Mouse (Mus musculus) hindbrain, embryonic 15.5 days (tissue): ENCODE data around the gene Cxcl10. TPM values are rescaled to one million over a fixed set of nuclear protein-coding genes. Genes with fewer than 3 reads are reported as not detected.

Experiments used
- ATAC-seq: fragments of 200-750 bp; cut with Nextera tagmentation; 2 replicates; pipeline ENCODE4 v1.8.0; 2017; ENCODE audit warnings: low read depth, moderate number of reproducible peaks, moderate TSS enrichment; ENCODE audit not compliant: low FRiP score
- H3K27ac ChIP-seq: fragments of 300-500 bp; sonication (generic); replicated peaks from 2 replicates; pipeline ENCODE4 v1.5.1; 2015; ENCODE audit warnings: mild to moderate bottlenecking, inconsistent platforms
- H3K27me3 ChIP-seq: fragments of 300-500 bp; sonication (generic); 2 replicates; pipeline ENCODE4 v1.6.1; 2015; ENCODE audit warnings: control low read depth, inconsistent platforms
- H3K36me3 ChIP-seq: fragments of 300-500 bp; sonication (generic); 2 replicates; pipeline ENCODE4 v1.6.1; 2015; ENCODE audit warnings: control low read depth, inconsistent platforms
- H3K4me1 ChIP-seq: fragments of 300-500 bp; sonication (generic); replicated peaks from 2 replicates; pipeline ENCODE4 v1.6.1; 2015; ENCODE audit warnings: control low read depth, inconsistent platforms
- H3K4me2 ChIP-seq: fragments of 300-500 bp; sonication (generic); 2 replicates; pipeline ENCODE4 v1.6.1; 2015; ENCODE audit warnings: moderate library complexity, mild to moderate bottlenecking, inconsistent platforms
- H3K4me3 ChIP-seq: fragments of 300-500 bp; sonication (generic); 2 replicates; pipeline ENCODE4 v1.5.1; 2015; ENCODE audit warnings: mild to moderate bottlenecking, inconsistent platforms
- H3K9ac ChIP-seq: fragments of 300-500 bp; sonication (generic); 2 replicates; pipeline ENCODE4 v1.6.1; 2015; ENCODE audit warnings: inconsistent platforms
- H3K9me3 ChIP-seq: fragments of 300-500 bp; sonication (generic); 2 replicates; pipeline ENCODE4 v1.6.1; 2016; ENCODE audit warnings: control low read depth, inconsistent platforms
- WGBS: fragments of 180-500 bp; shearing (Covaris S2); methylation state at CpG from one replicate; pipeline ENCODE4 v1.1.7; 2015; 5-methylcytosine and 5-hydroxymethylcytosine counted together
- polyA plus RNA-seq: library from polyadenylated mRNA; unstranded; fragments of >200 nt; fragmentation: Nextera tagmentation; extraction: Ambion mirVana; gene quantifications from 2 replicates; pipeline ENCODE4 v1.2.1, GENCODE M21; 2015

Cxcl10 gene
- polyA plus RNA-seq, 1 experiment from 2014 or later, result 0.36 TPM

DNA sequence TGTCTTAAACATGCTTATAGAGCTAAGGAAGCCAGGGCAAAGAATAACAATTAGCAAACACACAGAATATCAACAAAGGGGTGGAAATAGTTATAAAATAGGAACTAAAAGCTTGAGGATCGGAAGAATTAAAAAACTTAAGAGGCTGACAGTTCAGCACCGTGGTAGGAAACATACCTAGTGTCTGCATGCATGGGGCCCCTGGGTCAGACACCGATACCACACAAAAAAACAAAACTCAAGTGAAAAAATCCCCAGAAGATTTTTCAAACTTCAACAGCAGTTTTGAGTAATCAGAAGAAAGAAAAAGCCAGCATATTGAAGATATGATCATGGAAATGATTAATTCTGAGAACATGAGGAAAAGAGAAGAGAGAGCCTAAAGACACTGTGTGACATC is 11.9 kb downstream of the Cxcl10 start:
- Histone ChIP-seq H3K9me3 (no peaks in the 10 kb centered on the region), H3K27ac (no peak overlapping the region), H3K4me2 (no peak overlapping the region), H3K4me3 (no peak overlapping the region), H3K36me3 (no peaks in the 10 kb centered on the region), H3K27me3 (no peaks in the 10 kb centered on the region), H3K4me1 (no peaks in the 10 kb centered on the region), H3K9ac (no peak overlapping the region)
- WGBS, result 86% methylated on average over 3 of the region's 3 CpGs
- no peak for ATAC-seq

- H3K27ac ChIP-seq, result no peak overlapping the region
- 72% methylated on average over 9 of the region's 9 CpGs for WGBS
- H3K27me3 ChIP-seq, result no peaks in the 10 kb centered on the region
- no peak overlapping the region for H3K4me3 ChIP-seq
- H3K9me3 ChIP-seq, result no peaks in the 10 kb centered on the region
- 0 out of 2 replicates have a peak overlapping the region, but pooled peaks have one; percentile 6 for H3K4me2 ChIP-seq
- H3K36me3 ChIP-seq, result no peaks in the 10 kb centered on the region
- no peak overlapping the region for H3K9ac ChIP-seq
- no peaks in the 10 kb centered on the region for H3K4me1 ChIP-seq
- ATAC-seq, result no peak
Observed at GRCm38 (mm10) chr5:92332359-92332840, 16.3 kb downstream of the Cxcl10 start.

DNA sequence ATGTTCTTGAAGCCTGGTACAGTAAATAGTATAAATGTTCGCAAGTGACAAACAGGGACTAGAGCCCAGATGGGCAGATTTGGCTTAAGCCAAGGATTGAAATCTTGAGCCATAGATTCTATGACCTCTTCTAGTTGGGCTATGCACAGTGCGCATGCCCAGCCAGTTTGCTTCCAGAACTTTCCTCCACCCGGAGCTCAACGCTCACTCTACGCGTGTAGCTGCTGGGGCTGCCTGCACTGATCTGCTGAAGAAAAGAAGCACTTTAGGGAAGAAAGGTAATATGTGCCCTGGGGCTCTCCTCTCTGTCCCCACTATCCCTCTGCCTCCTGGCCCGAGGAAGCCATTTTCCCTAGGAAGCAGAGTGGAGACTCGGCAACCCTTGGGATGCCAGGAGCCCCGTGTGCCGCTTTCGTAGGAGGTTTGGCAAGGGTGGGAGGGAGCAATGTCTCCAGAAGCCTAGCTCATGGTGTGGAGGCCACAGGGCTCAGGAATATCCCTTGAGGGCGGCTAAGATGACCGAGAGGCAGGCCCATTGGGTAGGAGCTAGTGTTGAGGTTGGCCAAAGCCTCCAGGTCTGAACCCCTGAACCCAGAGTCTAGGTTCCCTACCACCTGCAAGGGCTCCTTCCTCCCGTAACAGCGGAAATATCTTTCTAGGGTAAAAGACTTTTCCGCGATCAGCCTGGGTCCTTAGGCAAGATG is 16.9 kb downstream of the Cxcl10 start, which contains the start of gene Art3:
Gene Art3 (plus strand): TSS at position 193 of the 704 bp plus-strand sequence.
- no peak for ATAC-seq
- Histone ChIP-seq H3K4me3 (no peak within 1 kb of the TSS), H3K4me1 (no peaks in the 10 kb centered on the region), H3K27me3 (no peaks in the 10 kb centered on the region), H3K9me3 (no peaks in the 10 kb centered on the region), H3K36me3 (no peaks in the 10 kb centered on the region), H3K4me2 (0 out of 2 replicates have a peak within 1 kb of the TSS, but pooled peaks have one; percentile 6), H3K9ac (no peak within 1 kb of the TSS), H3K27ac (no peak within 1 kb of the TSS)
- 96% methylated on average over 17 of the region's 17 CpGs for WGBS

GRCm38 (mm10) chr5:92331122-92331521 is 17.6 kb downstream of the Cxcl10 start:
- Histone ChIP-seq H3K9me3 (no peaks in the 10 kb centered on the region), H3K27ac (no peak overlapping the region), H3K4me3 (no peak overlapping the region), H3K4me2 (no peak overlapping the region), H3K4me1 (no peaks in the 10 kb centered on the region), H3K36me3 (no peaks in the 10 kb centered on the region), H3K27me3 (no peaks in the 10 kb centered on the region), H3K9ac (no peak overlapping the region)
- 94% methylated on average over 12 of the region's 12 CpGs for WGBS
- no peak for ATAC-seq

DNA sequence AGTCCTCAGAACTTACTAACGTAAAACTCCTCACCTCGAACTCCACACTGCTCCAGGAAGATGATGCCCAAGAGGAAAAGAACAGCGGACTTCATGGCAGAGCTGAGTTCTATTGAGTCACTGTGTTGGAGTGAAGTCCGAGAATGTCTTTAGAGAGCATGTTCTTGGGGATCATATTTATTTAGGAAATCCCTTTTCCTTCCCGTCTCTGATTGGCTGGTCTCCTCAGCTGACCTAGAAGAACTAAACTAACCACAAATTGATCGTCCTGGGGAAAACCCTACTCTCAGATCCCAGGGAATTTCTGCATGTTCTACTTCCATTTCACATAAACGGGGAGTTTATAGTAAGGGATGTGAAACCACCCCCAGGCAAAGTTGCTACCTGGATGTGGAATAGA is 20.8 kb downstream of the Cxcl10 start, which contains the start of gene Cxcl9:
Gene Cxcl9 (minus strand): TSS at position 151 of the 400 bp plus-strand sequence.
- 86% methylated on average over 7 of the region's 7 CpGs for WGBS
- no peaks in the 10 kb centered on the region for H3K4me1 ChIP-seq
- no peak within 1 kb of the TSS for H3K4me2 ChIP-seq
- H3K4me3 ChIP-seq, result no peak within 1 kb of the TSS
- no peaks in the 10 kb centered on the region for H3K9me3 ChIP-seq
- no peaks in the 10 kb centered on the region for H3K27me3 ChIP-seq
- no peaks in the 10 kb centered on the region for H3K36me3 ChIP-seq
- H3K27ac ChIP-seq, result no peak within 1 kb of the TSS
- ATAC-seq, result no peak
- no peak within 1 kb of the TSS for H3K9ac ChIP-seq

- WGBS, result 84% methylated on average over 6 of the region's 6 CpGs
- ATAC-seq, result no peak
- Histone ChIP-seq H3K27ac (no peak overlapping the region), H3K9ac (no peak overlapping the region), H3K9me3 (no peaks in the 10 kb centered on the region), H3K4me1 (no peaks in the 10 kb centered on the region), H3K4me2 (no peak overlapping the region), H3K36me3 (no peaks in the 10 kb centered on the region), H3K27me3 (no peaks in the 10 kb centered on the region), H3K4me3 (no peak overlapping the region)
Observed at GRCm38 (mm10) chr5:92327367-92327766, 21.3 kb downstream of the Cxcl10 start.

DNA sequence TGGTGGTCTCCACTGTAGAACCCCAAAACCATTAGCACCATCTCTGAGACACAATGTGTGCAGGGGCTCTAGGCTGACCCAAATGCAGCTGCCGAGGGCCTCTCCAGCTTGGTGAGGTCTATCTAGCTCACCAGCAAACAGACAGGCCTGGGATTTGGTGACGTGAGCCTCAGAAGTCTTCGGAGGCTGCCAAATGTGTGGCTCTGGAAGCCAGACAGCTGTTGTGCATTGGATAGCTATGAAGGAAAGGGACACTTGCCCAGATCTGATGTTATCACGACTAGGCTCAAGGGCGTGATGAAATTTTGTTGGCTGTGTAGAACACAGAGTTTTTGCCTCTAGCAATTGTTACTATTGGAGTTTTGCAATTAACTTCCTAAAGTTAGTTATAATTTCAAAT is 25.4 kb downstream of the Cxcl10 start:
- WGBS, result 86% methylated on average over 5 of the region's 5 CpGs
- no peak overlapping the region for H3K4me3 ChIP-seq
- H3K27ac ChIP-seq, result no peak overlapping the region
- no peaks in the 10 kb centered on the region for H3K4me1 ChIP-seq
- no peak for ATAC-seq
- no peaks in the 10 kb centered on the region for H3K27me3 ChIP-seq
- H3K9ac ChIP-seq, result no peak overlapping the region
- no peak overlapping the region for H3K4me2 ChIP-seq
- H3K36me3 ChIP-seq, result no peaks in the 10 kb centered on the region
- H3K9me3 ChIP-seq, result no peaks in the 10 kb centered on the region

DNA sequence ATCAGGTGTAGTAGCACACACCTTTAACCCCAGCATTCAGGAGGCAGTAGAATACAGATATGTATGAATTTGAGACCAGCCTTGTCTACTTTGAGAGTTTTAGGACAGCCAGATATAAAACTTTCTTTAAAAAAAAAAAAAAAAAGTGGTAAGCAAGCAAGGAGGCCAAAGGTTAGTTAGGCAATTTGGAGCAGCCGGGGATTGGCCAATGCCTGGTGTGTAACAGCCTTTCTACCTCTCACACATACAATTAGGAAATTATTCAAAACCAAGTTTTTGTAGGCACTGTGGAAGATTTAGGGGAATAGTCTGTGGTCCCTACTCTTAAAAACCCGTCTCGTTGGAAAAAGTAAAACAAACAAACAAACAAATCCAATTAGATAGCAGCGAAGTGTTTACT is 26.1 kb downstream of the Cxcl10 start:
- H3K9me3 ChIP-seq, result no peaks in the 10 kb centered on the region
- H3K4me2 ChIP-seq, result no peak overlapping the region
- no peak overlapping the region for H3K27ac ChIP-seq
- WGBS, result 89% methylated on average over 4 of the region's 4 CpGs
- H3K4me1 ChIP-seq, result no peaks in the 10 kb centered on the region
- H3K4me3 ChIP-seq, result no peak overlapping the region
- H3K9ac ChIP-seq, result no peak overlapping the region
- no peak for ATAC-seq
- no peaks in the 10 kb centered on the region for H3K36me3 ChIP-seq
- no peaks in the 10 kb centered on the region for H3K27me3 ChIP-seq

DNA sequence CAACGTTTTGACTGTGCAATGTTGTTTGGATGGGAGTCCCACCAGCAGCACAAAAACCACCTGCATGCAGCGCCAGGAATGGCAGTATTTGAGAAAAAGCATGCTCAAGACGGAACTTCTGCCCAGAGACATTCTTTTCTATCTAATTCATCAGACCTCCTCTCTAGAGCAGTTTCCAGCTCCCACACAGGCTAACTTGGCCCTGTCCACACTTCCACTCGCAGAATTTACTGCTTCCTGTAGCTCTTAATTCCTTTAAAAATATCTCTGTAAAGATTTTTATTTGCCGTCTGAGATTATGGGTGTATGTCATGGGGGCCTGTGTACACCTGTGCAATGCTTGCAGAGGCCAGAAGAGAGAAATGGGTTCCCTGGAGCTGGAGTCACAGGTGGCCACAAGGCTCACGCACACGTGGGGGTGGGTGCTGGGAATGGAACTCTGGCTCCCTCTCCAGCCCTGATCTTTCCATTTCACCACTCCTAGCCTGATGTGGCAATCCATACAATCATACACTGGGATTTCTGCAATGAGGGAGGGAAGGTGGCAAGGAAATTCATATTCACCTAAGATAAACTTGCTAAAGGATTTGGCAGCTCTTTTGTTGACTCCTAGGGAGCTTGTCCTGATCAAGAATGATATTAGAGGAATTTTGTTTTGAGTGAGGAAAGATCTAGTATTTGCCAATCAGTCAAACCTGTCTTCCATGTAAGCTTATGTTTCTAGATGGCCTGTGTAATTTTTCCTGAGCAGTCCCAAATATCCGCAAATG is 26.9 kb downstream of the Cxcl10 start:
- ATAC-seq, result no peak
- H3K9me3 ChIP-seq, result no peaks in the 10 kb centered on the region
- no peak overlapping the region for H3K9ac ChIP-seq
- no peak overlapping the region for H3K4me2 ChIP-seq
- no peaks in the 10 kb centered on the region for H3K4me1 ChIP-seq
- no peaks in the 10 kb centered on the region for H3K27me3 ChIP-seq
- H3K36me3 ChIP-seq, result no peaks in the 10 kb centered on the region
- WGBS, result 84% methylated on average over 8 of the region's 8 CpGs
- no peak overlapping the region for H3K4me3 ChIP-seq
- H3K27ac ChIP-seq, result no peak overlapping the region

DNA sequence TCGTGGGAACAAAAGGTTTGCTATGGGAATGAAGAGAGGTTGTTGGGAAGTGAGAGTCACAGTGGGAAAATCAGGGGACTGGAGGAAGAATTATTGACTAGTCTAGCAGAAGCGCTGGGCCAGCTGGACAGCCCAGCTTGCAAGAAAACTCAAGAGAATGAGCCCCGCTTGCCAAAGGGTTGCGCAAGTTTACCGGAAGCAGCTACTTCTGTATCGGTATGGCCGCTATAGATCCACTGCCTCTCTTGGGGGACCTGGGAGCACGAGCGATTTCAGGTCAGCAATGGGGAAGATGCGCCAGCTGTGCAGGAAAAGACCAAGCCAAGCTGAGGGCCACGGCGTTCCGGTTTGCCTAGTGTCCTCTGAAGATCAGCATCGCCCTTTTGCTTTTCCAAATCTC is 30.1 kb downstream of the Cxcl10 start:
- no peaks in the 10 kb centered on the region for H3K36me3 ChIP-seq
- H3K4me1 ChIP-seq, result no peaks in the 10 kb centered on the region
- no peak overlapping the region for H3K4me2 ChIP-seq
- H3K9me3 ChIP-seq, result no peaks in the 10 kb centered on the region
- ATAC-seq, result no peak
- no peak overlapping the region for H3K27ac ChIP-seq
- no peak overlapping the region for H3K4me3 ChIP-seq
- no peak overlapping the region for H3K9ac ChIP-seq
- 95% methylated on average over 14 of the region's 14 CpGs for WGBS
- no peaks in the 10 kb centered on the region for H3K27me3 ChIP-seq

GRCm38 (mm10) chr5:92318119-92318518 is 30.6 kb downstream of the Cxcl10 start:
- ATAC-seq, result no peak
- no peaks in the 10 kb centered on the region for H3K9me3 ChIP-seq
- H3K9ac ChIP-seq, result no peak overlapping the region
- WGBS, result 86% methylated on average over 7 of the region's 7 CpGs
- no peak overlapping the region for H3K4me3 ChIP-seq
- H3K36me3 ChIP-seq, result no peaks in the 10 kb centered on the region
- H3K4me2 ChIP-seq, result no peak overlapping the region
- H3K27ac ChIP-seq, result no peak overlapping the region
- H3K4me1 ChIP-seq, result no peaks in the 10 kb centered on the region
- H3K27me3 ChIP-seq, result no peaks in the 10 kb centered on the region

DNA sequence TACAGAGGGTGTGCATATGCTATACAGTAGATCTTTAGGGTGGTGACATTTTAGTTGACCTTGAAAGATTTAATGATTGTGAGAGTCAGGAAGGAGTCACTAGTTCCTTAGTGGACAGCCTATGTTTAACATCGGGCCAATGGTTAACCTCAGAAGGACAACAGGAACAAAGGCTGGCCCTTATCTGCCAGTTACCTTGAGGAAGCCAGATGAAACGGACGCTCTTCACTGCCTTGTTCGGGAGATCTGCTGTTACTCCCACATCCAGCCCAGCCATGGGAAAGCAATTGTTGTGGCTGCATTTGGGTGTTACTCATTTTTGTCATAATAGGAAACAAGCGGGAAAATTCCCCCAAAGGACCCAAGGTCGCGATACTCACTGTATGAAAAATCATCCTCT is 34.9 kb downstream of the Cxcl10 start:
- Histone ChIP-seq H3K4me3 (no peak overlapping the region), H3K4me2 (no peak overlapping the region), H3K36me3 (no peaks in the 10 kb centered on the region), H3K4me1 (peaks cover 10% of the 10 kb centered on the region), H3K9ac (no peak overlapping the region), H3K27ac (no peak overlapping the region), H3K9me3 (no peaks in the 10 kb centered on the region), H3K27me3 (no peaks in the 10 kb centered on the region)
- WGBS, result 78% methylated on average over 7 of the region's 7 CpGs
- no peak for ATAC-seq
